Mouse (Mus musculus) midbrain, postnatal 0 days (tissue): ENCODE results near the gene Zyg11b. TPM values are rescaled to one million over a fixed set of nuclear protein-coding genes. Genes with fewer than 3 reads are reported as not detected.

Experiments
- ATAC-seq: fragments of 200-750 bp; cut with Nextera tagmentation; 2 replicates; pipeline ENCODE4 v1.8.0; 2017; ENCODE audit warnings: moderate number of reproducible peaks, mild to moderate bottlenecking, moderate TSS enrichment, moderate library complexity; ENCODE audit not compliant: low FRiP score
- DNase-seq: peaks from one replicate; pipeline ENCODE4 v3.0.0-alpha.2; 2015; ENCODE audit warnings: low spot score
- H3K27ac ChIP-seq: fragments of 300-500 bp; sonication (generic); 2 replicates; pipeline ENCODE4 v1.5.1; 2014; ENCODE audit warnings: low read depth, mild to moderate bottlenecking, low read length, mixed read lengths
- H3K27me3 ChIP-seq: fragments of 300-500 bp; sonication (generic); 2 replicates; pipeline ENCODE4 v1.6.1; 2014; ENCODE audit warnings: low read length, control low read depth, mixed read lengths; ENCODE audit not compliant: insufficient read depth
- H3K36me3 ChIP-seq: fragments of 300-500 bp; sonication (generic); 2 replicates; pipeline ENCODE4 v1.6.1; 2014; ENCODE audit warnings: low read length, control low read depth, mixed read lengths; ENCODE audit not compliant: insufficient read depth
- H3K4me1 ChIP-seq: fragments of 300-500 bp; sonication (generic); 2 replicates; pipeline ENCODE4 v1.6.1; 2014; ENCODE audit warnings: mild to moderate bottlenecking, control low read depth, antibody characterized with exemption, low read length, mixed read lengths; ENCODE audit not compliant: insufficient read depth
- H3K4me2 ChIP-seq: fragments of 300-500 bp; sonication (generic); 2 replicates; pipeline ENCODE4 v1.6.1; 2014; ENCODE audit warnings: low read depth, mild to moderate bottlenecking, low read length, mixed read lengths; ENCODE audit not compliant: poor library complexity, severe bottlenecking
- H3K4me3 ChIP-seq: fragments of 300-500 bp; sonication (generic); 2 replicates; pipeline ENCODE4 v1.5.1; 2014; ENCODE audit warnings: low read depth, mild to moderate bottlenecking, low read length, moderate library complexity
- H3K9ac ChIP-seq: fragments of 300-500 bp; sonication (generic); replicated peaks from 2 replicates; pipeline ENCODE4 v1.6.1; 2014; ENCODE audit warnings: mild to moderate bottlenecking, low read length, moderate library complexity, mixed read lengths; ENCODE audit not compliant: poor library complexity, severe bottlenecking
- H3K9me3 ChIP-seq: fragments of 300-500 bp; sonication (generic); 2 replicates; pipeline ENCODE4 v1.6.1; 2016; ENCODE audit warnings: low read length, control low read depth
- CTCF ChIP-seq: IDR thresholded peaks from 2 replicates; pipeline ENCODE4 v1.5.1; 2016; ENCODE audit warnings: antibody characterized with exemption, mild to moderate bottlenecking
- WGBS: fragments of 180-500 bp; shearing (Covaris S2); extraction: QIAGEN DNeasy Blood & Tissue Kit; methylation state at CpG from one replicate; pipeline ENCODE4 v1.1.7; 2014; 5-methylcytosine and 5-hydroxymethylcytosine counted together
- polyA plus RNA-seq: library from polyadenylated mRNA; unstranded; fragments of >200 nt; fragmentation: Nextera tagmentation; extraction: Ambion mirVana; gene quantifications from 2 replicates; pipeline ENCODE4 v1.2.1, GENCODE M21; 2015
- total RNA-seq: library from RNA; depleted of rRNA; stranded (reverse); fragments of >200 nt; gene quantifications from 2 replicates; pipeline ENCODE4 v1.2.3, GENCODE M21; 2014

The Zyg11b gene
- total and polyA plus RNA-seq, 2 experiments from 2014 or later = 26.0 to 131 TPM

DNA sequence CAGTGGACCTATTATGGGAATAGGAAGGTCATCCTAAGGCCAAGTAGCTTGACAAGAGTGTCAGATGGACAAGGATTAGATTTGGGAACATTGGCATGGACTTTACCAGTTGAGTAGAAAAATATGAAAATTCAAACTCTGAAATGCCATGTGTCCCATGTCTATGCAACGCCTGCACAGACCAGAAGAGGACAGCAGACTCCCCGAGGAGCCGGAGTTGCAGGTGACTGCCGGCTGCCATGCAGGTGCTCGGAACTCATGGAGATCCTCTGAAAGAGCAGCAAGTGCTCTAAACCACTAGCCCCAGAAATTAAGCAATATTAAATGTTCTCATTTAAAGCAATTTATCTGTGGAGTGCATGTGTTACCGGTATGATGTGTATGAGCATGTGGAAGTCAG, 47.6 kb downstream of the Zyg11b start:
- H3K4me1 ChIP-seq = no peaks in the 10 kb centered on the region
- no peak overlapping the region for H3K4me2 ChIP-seq
- TF ChIP-seq CTCF = peak; percentile 41
- H3K36me3 ChIP-seq = peaks cover 50% of the 10 kb centered on the region
- H3K9ac ChIP-seq = no peak overlapping the region
- no peaks in the 10 kb centered on the region for H3K27me3 ChIP-seq
- H3K27ac ChIP-seq = no peak overlapping the region
- 88% methylated on average over 6 of the region's 6 CpGs for WGBS
- H3K9me3 ChIP-seq = no peaks in the 10 kb centered on the region
- no peak for DNase-seq
- no peak for ATAC-seq
- no peak overlapping the region for H3K4me3 ChIP-seq

DNA sequence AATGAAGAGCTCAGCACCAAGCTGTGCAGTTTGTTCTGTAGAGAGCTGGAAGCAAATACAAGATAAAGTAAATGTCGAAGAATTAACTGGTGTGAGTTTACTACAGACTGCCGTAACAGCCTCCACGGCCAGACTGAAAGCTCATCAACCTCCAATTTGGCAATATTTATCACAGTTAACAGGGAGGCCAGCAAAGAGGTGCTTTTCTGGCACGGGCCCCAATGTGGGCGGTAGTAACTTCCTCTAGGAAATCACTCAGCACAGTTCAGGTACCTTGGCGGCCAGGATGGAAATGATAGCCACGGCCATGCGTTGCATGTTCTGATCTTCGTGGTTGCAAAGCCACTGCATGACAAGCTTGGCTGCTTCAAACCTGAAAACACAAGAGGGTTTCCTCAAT, 50.4 kb downstream of the Zyg11b start:
- Histone ChIP-seq H3K27ac (no peak overlapping the region), H3K36me3 (peaks cover 51% of the 10 kb centered on the region), H3K27me3 (no peaks in the 10 kb centered on the region), H3K4me1 (no peaks in the 10 kb centered on the region), H3K4me3 (no peak overlapping the region), H3K9ac (no peak overlapping the region), H3K4me2 (no peak overlapping the region), H3K9me3 (no peaks in the 10 kb centered on the region)
- ATAC-seq (no peak), DNase-seq (no peak)
- WGBS = 98% methylated on average over 9 of the region's 9 CpGs
- no peak for TF ChIP-seq CTCF

DNA sequence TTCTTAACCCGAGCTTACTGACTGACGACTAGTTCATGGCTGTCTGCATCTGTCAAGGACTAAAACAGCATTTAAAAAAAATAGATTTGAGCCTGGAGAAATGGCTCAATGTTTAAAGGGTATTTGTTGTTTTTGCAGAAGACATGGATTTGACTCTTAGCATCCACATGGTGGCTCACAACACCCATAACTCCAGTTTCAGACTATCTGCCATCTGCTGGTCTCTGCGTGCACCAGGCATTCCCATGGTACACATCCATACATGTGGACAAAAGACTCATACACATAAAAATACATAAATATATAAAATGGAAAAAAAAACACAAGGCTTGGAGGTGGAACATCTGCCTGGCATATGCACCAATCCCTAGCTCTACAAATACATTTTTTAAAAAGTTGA, 51.6 kb downstream of the Zyg11b start:
- DNase-seq = no peak
- Histone ChIP-seq H3K27ac (no peak overlapping the region), H3K9me3 (no peaks in the 10 kb centered on the region), H3K4me3 (no peak overlapping the region), H3K4me2 (no peak overlapping the region), H3K27me3 (no peaks in the 10 kb centered on the region), H3K36me3 (peaks cover 54% of the 10 kb centered on the region), H3K4me1 (no peaks in the 10 kb centered on the region), H3K9ac (no peak overlapping the region)
- 86% methylated on average over 3 of the region's 3 CpGs for WGBS
- peak; percentile 58 for TF ChIP-seq CTCF
- no peak for ATAC-seq

DNA sequence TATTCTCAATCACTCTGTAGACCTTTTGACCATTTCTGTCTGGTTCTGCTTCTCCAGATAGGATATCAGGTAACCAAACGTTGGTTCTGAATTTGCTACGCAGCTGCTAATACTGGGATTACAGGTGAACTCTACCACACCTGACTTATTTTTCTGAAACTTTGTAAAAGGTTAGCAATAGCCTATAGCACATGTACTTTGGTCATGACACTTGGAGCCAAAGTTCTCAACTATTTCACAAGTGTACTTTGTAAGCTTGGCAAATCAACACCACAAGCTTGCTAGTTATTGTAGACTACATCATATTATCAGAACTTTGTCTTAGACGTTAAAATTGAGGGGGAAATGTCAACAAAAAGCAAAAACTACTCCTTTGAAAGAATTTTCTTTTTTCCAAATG, 67.2 kb downstream of the Zyg11b start:
- H3K4me1 ChIP-seq = no peaks in the 10 kb centered on the region
- peaks cover 31% of the 10 kb centered on the region for H3K36me3 ChIP-seq
- no peaks in the 10 kb centered on the region for H3K9me3 ChIP-seq
- DNase-seq (no peak), ATAC-seq (no peak)
- H3K27ac ChIP-seq = no peak overlapping the region
- no peak overlapping the region for H3K4me3 ChIP-seq
- 95% methylated on average over 3 of the region's 3 CpGs for WGBS
- no peak for TF ChIP-seq CTCF
- H3K9ac ChIP-seq = no peak overlapping the region
- no peak overlapping the region for H3K4me2 ChIP-seq
- H3K27me3 ChIP-seq = no peaks in the 10 kb centered on the region

DNA sequence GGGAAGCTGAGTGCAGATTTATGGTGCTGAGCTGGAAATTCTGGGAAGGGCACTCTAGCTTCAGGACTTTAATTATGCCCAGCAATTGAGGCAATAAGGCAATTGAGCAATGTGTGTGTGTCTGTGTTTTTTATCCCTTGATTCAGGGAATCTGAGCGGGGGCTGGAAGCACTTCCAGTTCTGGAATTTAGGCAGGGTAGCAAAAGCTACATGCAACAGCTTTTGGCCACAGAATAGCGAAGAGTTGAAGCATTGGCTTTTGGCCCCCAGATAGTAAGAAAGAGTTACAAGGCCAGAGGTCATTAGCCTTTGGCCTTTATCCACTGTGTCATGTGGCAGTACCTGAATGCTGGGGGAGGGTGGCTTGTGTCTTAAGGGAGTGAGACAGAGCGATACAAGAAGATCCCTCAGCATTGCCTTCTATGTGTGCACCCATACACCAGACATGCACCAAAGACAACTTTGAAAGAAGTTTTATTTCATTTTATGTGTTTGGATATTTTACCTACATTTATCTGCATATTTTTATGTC, 75.5 kb downstream of the Zyg11b start:
- Histone ChIP-seq H3K36me3 (no peaks in the 10 kb centered on the region), H3K9ac (no peak overlapping the region), H3K4me3 (no peak overlapping the region), H3K9me3 (no peaks in the 10 kb centered on the region), H3K4me1 (no peaks in the 10 kb centered on the region), H3K27me3 (no peaks in the 10 kb centered on the region), H3K27ac (no peak overlapping the region), H3K4me2 (no peak overlapping the region)
- ATAC-seq = no peak
- TF ChIP-seq CTCF = no peak
- WGBS = 42% methylated on average over 3 of the region's 3 CpGs
- no peak for DNase-seq

DNA sequence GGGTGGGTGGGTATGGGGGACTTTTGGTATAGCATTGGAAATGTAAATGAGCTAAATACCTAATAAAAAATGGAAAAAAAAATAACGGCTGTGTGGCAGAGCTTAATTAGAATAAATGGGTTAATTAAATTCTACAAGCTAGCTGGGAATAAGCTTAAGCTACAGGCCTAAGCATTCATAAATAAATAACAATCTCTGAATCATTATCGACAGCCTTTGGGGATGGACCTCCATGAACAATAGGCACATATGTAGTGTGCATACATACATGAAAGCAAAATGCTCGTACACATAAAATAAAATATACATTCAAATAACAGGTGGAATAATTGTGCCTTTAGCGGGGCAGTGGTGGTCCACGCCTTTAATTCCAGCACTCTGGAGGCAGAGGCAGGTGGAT, 78.4 kb downstream of the Zyg11b start:
- WGBS = 74% methylated on average over 5 of the region's 5 CpGs
- H3K4me3 ChIP-seq = no peak overlapping the region
- no peak for ATAC-seq
- H3K27me3 ChIP-seq = peaks cover 7% of the 10 kb centered on the region
- H3K4me2 ChIP-seq = no peak overlapping the region
- no peak for TF ChIP-seq CTCF
- H3K27ac ChIP-seq = no peak overlapping the region
- no peak for DNase-seq
- H3K36me3 ChIP-seq = no peaks in the 10 kb centered on the region
- H3K4me1 ChIP-seq = no peaks in the 10 kb centered on the region
- no peaks in the 10 kb centered on the region for H3K9me3 ChIP-seq
- H3K9ac ChIP-seq = no peak overlapping the region
